Mouse (Mus musculus): ENCODE measurements around the gene Pkhd1.

DNA sequence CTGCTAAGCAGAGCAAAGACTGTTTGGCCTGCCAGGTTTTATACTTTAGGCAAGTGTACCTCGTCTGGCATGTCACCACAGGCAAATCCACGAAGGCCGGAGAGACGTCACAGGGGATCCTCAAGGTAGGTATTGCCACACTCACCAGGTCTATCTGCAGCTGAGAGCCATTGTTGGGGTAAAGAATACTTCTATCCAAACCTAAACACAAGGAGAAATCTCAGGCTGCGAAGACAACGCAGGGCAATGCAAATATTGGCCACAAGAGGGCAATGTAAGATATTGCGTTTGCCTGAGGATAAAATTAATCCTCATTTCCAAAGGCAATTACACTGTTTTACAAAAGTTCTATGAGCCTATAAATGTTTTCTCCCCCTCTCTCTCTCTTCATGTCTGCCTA is 5.2 kb downstream of the Pkhd1 start:
- peak; percentile 81 for TF ChIP-seq CTCF (IDR thresholded peaks at IDR 0.05; ENCODE audit: low read depth)
- TF ChIP-seq EP300 (IDR thresholded peaks at IDR 0.05; ENCODE audit: low read depth): no peak
